Mouse (Mus musculus) lung, postnatal 0 days (tissue): ENCODE measurements at regions not wholly inside any gene's neighbourhood (a gene's known extent, or its start where the extent isn't known, plus 50 kb on each side); places are given as distances from the start of the nearest gene placed in this dataset.
A peak's percentile ranks its signal among the peaks of the same experiment; 100 is the strongest.

ENCODE experiments used
- ATAC-seq: fragments of 200-750 bp; cut with Nextera tagmentation; 2 replicates; pipeline ENCODE4 v1.8.0; 2017; ENCODE audit warnings: moderate library complexity
- DNase-seq: peaks from one replicate; pipeline ENCODE4 v3.0.0-alpha.2; 2016; ENCODE audit warnings: low spot score
- H3K27ac ChIP-seq: fragments of 300-500 bp; sonication (generic); 2 replicates; pipeline ENCODE4 v1.5.1; 2014; ENCODE audit warnings: antibody characterized with exemption, mild to moderate bottlenecking, low read length, mixed read lengths
- H3K27me3 ChIP-seq: fragments of 300-500 bp; sonication (generic); replicated peaks from 2 replicates; pipeline ENCODE4 v1.6.1; 2014; ENCODE audit warnings: low read length, mixed read lengths; ENCODE audit not compliant: insufficient read depth
- H3K36me3 ChIP-seq: fragments of 300-500 bp; sonication (generic); 2 replicates; pipeline ENCODE4 v1.6.1; 2014; ENCODE audit warnings: low read length, mixed read lengths; ENCODE audit not compliant: insufficient read depth
- H3K4me1 ChIP-seq: fragments of 300-500 bp; sonication (generic); 2 replicates; pipeline ENCODE4 v1.6.1; 2014; ENCODE audit warnings: antibody characterized with exemption, low read depth, low read length, mixed read lengths; ENCODE audit not compliant: insufficient read depth
- H3K4me2 ChIP-seq: fragments of 300-500 bp; sonication (generic); replicated peaks from 2 replicates; pipeline ENCODE4 v1.6.1; 2014; ENCODE audit warnings: low read depth, mild to moderate bottlenecking, low read length, moderate library complexity, mixed read lengths
- H3K4me3 ChIP-seq: fragments of 300-500 bp; sonication (generic); 2 replicates; pipeline ENCODE4 v1.5.1; 2014; ENCODE audit warnings: low read depth, low read length
- H3K9ac ChIP-seq: fragments of 300-500 bp; sonication (generic); replicated peaks from 2 replicates; pipeline ENCODE4 v1.6.1; 2014; ENCODE audit warnings: low read depth, mild to moderate bottlenecking
- H3K9me3 ChIP-seq: fragments of 300-500 bp; sonication (generic); 2 replicates; pipeline ENCODE4 v1.6.1; 2016; ENCODE audit warnings: low read length, mixed read lengths
- CTCF ChIP-seq: IDR thresholded peaks from 2 replicates; pipeline ENCODE4 v1.5.1; 2016; ENCODE audit warnings: antibody characterized with exemption, mild to moderate bottlenecking
- EP300 ChIP-seq: IDR thresholded peaks from 2 replicates; pipeline ENCODE4 v1.6.1; 2016; ENCODE audit warnings: antibody characterized with exemption, mild to moderate bottlenecking, control low read depth
- WGBS: fragments of 180-500 bp; shearing (Covaris S2); extraction: QIAGEN DNeasy Blood & Tissue Kit; methylation state at CpG from one replicate; pipeline ENCODE4 v1.1.7; 2014; 5-methylcytosine and 5-hydroxymethylcytosine counted together

GRCm38 (mm10) chr4:56113701-56114196 is 581.5 kb upstream of the Klf4 start:
- peak; percentile 99 for TF ChIP-seq EP300
- TF ChIP-seq CTCF, result peak; percentile 46
- ATAC-seq, result peak; percentile 98
- H3K4me2 ChIP-seq, result peak overlapping the region; percentile 18

DNA sequence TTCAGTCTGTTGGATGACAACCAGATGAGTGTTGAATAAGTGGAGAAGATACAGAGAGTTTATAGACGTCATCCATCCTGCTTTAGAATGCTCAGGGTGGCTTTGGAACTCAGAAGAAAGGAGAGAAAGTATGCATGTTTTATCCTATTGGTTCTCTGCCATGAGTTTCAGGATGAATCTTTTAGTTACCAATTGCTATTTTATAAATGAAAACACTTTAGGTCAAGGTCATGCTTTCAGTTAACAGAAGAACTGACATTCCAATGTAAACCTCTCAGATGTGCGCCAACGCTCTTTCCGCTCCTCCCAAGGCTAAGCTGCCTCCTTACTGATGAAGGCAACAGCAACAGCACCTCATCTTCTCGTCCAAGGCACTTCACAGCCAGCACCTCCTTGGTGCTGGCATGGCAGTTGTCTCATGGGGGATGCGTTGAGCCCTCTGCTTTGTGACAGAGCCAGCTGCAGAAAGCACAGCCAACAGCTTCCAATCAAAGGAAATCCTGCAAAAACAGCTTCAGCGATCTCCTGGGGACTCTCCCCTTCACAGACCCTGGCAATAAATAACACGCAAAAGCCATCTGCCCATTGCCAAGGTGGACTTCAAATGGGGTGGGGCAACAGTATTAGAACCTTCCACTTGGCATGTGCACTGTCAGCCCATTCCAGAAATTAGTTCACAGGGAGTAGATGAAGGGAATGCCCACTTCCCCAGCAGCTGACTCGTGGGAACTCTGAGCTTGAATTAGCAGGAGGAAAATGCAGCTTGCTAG is 580.9 kb upstream of the Klf4 start:
- no peaks in the 10 kb centered on the region for H3K9me3 ChIP-seq
- ATAC-seq (peak; percentile 14), DNase-seq (no peak)
- no peaks in the 10 kb centered on the region for H3K36me3 ChIP-seq
- TF ChIP-seq EP300 (no peak), CTCF (0 out of 2 replicates have a peak, but pooled peaks have one; percentile 1)
- H3K9ac ChIP-seq, result no peak overlapping the region
- no peaks in the 10 kb centered on the region for H3K27me3 ChIP-seq
- peaks cover 9% of the 10 kb centered on the region; the same call in 1 of the 2 replicates for H3K4me1 ChIP-seq
- H3K4me3 ChIP-seq, result no peak overlapping the region
- H3K4me2 ChIP-seq, result peak overlapping the region; percentile 18
- peak overlapping the region; percentile 86 for H3K27ac ChIP-seq
- 30% methylated on average over 9 of the region's 9 CpGs for WGBS

More at GRCm38 (mm10) chr4:56113701-56114196, 581.5 kb upstream of the Klf4 start:
- Histone ChIP-seq H3K27ac (peak overlapping the region; percentile 86), H3K4me1 (peaks cover 9% of the 10 kb centered on the region; the same call in 1 of the 2 replicates), H3K36me3 (no peaks in the 10 kb centered on the region), H3K9ac (no peak overlapping the region), H3K4me3 (no peak overlapping the region), H3K9me3 (no peaks in the 10 kb centered on the region), H3K27me3 (no peaks in the 10 kb centered on the region)
- under 1% methylated on average over 10 of the region's 10 CpGs for WGBS
- DNase-seq, result peak; percentile 98

- no peak for TF ChIP-seq EP300
- no peak for TF ChIP-seq CTCF
- Histone ChIP-seq H3K4me3 (no peak overlapping the region), H3K36me3 (no peaks in the 10 kb centered on the region), H3K9me3 (no peaks in the 10 kb centered on the region), H3K9ac (no peak overlapping the region), H3K27me3 (no peaks in the 10 kb centered on the region), H3K4me2 (no peak overlapping the region), H3K27ac (no peak overlapping the region), H3K4me1 (no peaks in the 10 kb centered on the region)
- ATAC-seq (no peak), DNase-seq (no peak)
- 62% methylated on average over 4 of the region's 4 CpGs for WGBS
These were observed 574.7 kb upstream of the Klf4 start for GRCm38 (mm10) chr4:56106962-56107361.

DNA sequence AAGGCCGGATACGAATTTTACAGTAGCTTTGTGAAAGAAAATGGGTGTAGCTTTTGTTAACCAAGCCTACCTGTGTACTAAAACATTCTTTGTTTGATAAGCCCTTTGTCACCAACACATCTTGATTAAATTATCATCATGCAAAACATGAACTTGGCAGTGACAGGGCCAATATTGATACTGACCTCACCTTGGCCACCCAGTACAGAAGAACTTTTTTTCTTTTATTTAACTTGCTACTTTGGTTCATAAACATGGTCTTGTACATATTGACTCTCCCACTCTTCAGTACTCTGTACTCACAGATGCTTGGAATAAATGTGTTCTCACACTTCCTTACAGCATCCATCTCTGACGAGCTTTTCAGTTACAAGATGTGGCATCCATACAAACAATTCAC is 570.0 kb upstream of the Klf4 start:
- peak; percentile 11 for DNase-seq
- Histone ChIP-seq H3K27ac (no peak overlapping the region), H3K4me2 (no peak overlapping the region), H3K36me3 (no peaks in the 10 kb centered on the region), H3K9me3 (no peaks in the 10 kb centered on the region), H3K4me1 (no peaks in the 10 kb centered on the region), H3K4me3 (no peak overlapping the region), H3K27me3 (no peaks in the 10 kb centered on the region), H3K9ac (no peak overlapping the region)
- TF ChIP-seq EP300 (no peak), CTCF (no peak)
- ATAC-seq, result no peak
- 75% methylated on average over 3 of the region's 3 CpGs for WGBS

- H3K9me3 ChIP-seq, result no peaks in the 10 kb centered on the region
- DNase-seq (no peak), ATAC-seq (no peak)
- H3K4me3 ChIP-seq, result no peak overlapping the region
- H3K36me3 ChIP-seq, result no peaks in the 10 kb centered on the region
- no peaks in the 10 kb centered on the region for H3K4me1 ChIP-seq
- TF ChIP-seq EP300 (no peak), CTCF (no peak)
- H3K27ac ChIP-seq, result no peak overlapping the region
- H3K9ac ChIP-seq, result no peak overlapping the region
- no peaks in the 10 kb centered on the region for H3K27me3 ChIP-seq
- WGBS, result 70% methylated on average over 1 of the region's 1 CpGs
- H3K4me2 ChIP-seq, result no peak overlapping the region
These were observed 558.5 kb upstream of the Klf4 start for GRCm38 (mm10) chr4:56090796-56091195.

- TF ChIP-seq CTCF, result no peak
- TF ChIP-seq EP300, result no peak
- 67% methylated on average over 4 of the region's 4 CpGs for WGBS
- Histone ChIP-seq H3K27ac (no peak overlapping the region), H3K4me3 (no peak overlapping the region), H3K36me3 (no peaks in the 10 kb centered on the region), H3K9ac (no peak overlapping the region), H3K4me2 (no peak overlapping the region), H3K9me3 (no peaks in the 10 kb centered on the region), H3K27me3 (no peaks in the 10 kb centered on the region), H3K4me1 (no peaks in the 10 kb centered on the region)
- DNase-seq (no peak), ATAC-seq (no peak)
These were observed 556.4 kb upstream of the Klf4 start for GRCm38 (mm10) chr4:56088701-56089100.
